Comparison of ENCODE assay signal across 18 mouse cellular contexts in the genomic region with DNA sequence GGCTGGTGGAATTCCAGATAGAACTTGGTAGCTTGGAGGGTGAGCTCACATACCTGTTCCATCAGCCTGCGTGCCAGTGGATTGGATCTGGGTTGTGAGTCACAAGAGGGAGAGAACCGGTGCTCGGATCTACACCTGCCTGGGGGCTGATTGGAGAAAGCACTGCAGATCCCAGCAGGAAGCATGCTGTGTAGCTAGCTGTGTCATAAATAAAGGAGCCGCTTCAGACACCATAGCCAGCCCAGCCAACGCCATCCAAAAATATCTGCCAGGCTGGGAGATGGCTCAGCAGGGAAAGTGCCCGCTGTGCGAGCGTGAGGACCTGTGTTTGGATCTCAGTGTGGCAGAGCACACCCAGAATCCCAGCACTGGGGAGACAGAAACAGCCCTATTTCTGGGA.
DNase-seq lines count a peak whose midpoint lies in the region; ATAC-seq lines count a peak whose summit lies in the region.
"Had no signal": no experiment of that assay in that cellular context is flagged by ENCODE, and none has a peak within 500 bp of the region (broad histone marks: within the 10 kb centered on the region; RNA-seq: fewer than 3 reads in every experiment).

No protein-coding gene starts in this region.

- H3K36me3 ChIP-seq in hindbrain, embryonic 15.5 days = no peaks in the 10 kb centered on the region
- no peaks in the 10 kb centered on the region for H3K36me3 ChIP-seq in hindbrain, embryonic 10.5 days
- H3K36me3 ChIP-seq in liver, embryonic 12.5 days = no peaks in the 10 kb centered on the region
- H3K36me3 ChIP-seq: forebrain, embryonic 10.5 days; limb, embryonic 12.5 days; lung, embryonic 15.5 days; midbrain, embryonic 12.5 days had no signal

- no peak for DNase-seq in hindbrain, embryonic 10.5 days (ENCODE audit: low spot score)
- peak; percentile 22 to 23 for DNase-seq in frontal cortex, postnatal 10 days (ENCODE audit: low spot score in 2 of 2)
- peak; percentile 3 to 12 for DNase-seq in layer of hippocampus, postnatal 25 days (ENCODE audit: extremely low spot score in 1 of 2, low spot score in 1 of 2)
- peak; percentile 28 for DNase-seq in right cerebral cortex, postnatal 14 days
- DNase-seq in spleen, postnatal 4 days (ENCODE audit: low spot score in 2 of 2) = no peak
- DNase-seq in lung, postnatal 14 days = no peak
- DNase-seq: cerebellum, adult 11 months; gastrocnemius, postnatal 36 days; heart, postnatal 14 days; kidney, adult 8-10 months; spleen, adult 18-20 months had no signal

- ATAC-seq in hindbrain, embryonic 15.5 days (ENCODE audit: low FRiP score, low read depth) = 0 out of 2 replicates have a peak, but pooled peaks have one; percentile 35
- no peak for ATAC-seq in liver, embryonic 12.5 days
- ATAC-seq: Patski had no signal

- no peak overlapping the region for H3K9ac ChIP-seq in hindbrain, embryonic 15.5 days
- H3K9ac ChIP-seq in liver, embryonic 12.5 days = no peak overlapping the region
- H3K9ac ChIP-seq: limb, embryonic 12.5 days; lung, embryonic 15.5 days; midbrain, embryonic 12.5 days had no signal

- H3K27ac ChIP-seq in hindbrain, embryonic 15.5 days (replicated peaks) = 0 out of 2 replicates have a peak overlapping the region, but pooled peaks have one; percentile 5
- H3K27ac ChIP-seq in hindbrain, embryonic 10.5 days = no peak overlapping the region
- no peak overlapping the region for H3K27ac ChIP-seq in liver, embryonic 12.5 days
- H3K27ac ChIP-seq: forebrain, embryonic 10.5 days; limb, embryonic 12.5 days; lung, embryonic 15.5 days; midbrain, embryonic 12.5 days had no signal

- no peaks in the 10 kb centered on the region for H3K27me3 ChIP-seq in hindbrain, embryonic 15.5 days
- no peaks in the 10 kb centered on the region for H3K27me3 ChIP-seq in hindbrain, embryonic 10.5 days (ENCODE audit: insufficient read depth, poor library complexity, severe bottlenecking)
- no peaks in the 10 kb centered on the region for H3K27me3 ChIP-seq in liver, embryonic 12.5 days (replicated peaks)
- H3K27me3 ChIP-seq: limb, embryonic 12.5 days; lung, embryonic 15.5 days; midbrain, embryonic 12.5 days; Patski had no signal

- H3K4me1 ChIP-seq in hindbrain, embryonic 15.5 days (replicated peaks) = peaks cover 6% of the 10 kb centered on the region
- H3K4me1 ChIP-seq in hindbrain, embryonic 10.5 days (replicated peaks) = no peaks in the 10 kb centered on the region; the same call in 1 of the 2 replicates
- no peaks in the 10 kb centered on the region for H3K4me1 ChIP-seq in liver, embryonic 12.5 days
- H3K4me1 ChIP-seq: limb, embryonic 12.5 days; lung, embryonic 15.5 days; midbrain, embryonic 12.5 days had no signal

- no peak overlapping the region for H3K4me2 ChIP-seq in hindbrain, embryonic 15.5 days
- no peak overlapping the region for H3K4me2 ChIP-seq in liver, embryonic 12.5 days
- H3K4me2 ChIP-seq: limb, embryonic 12.5 days; lung, embryonic 15.5 days; midbrain, embryonic 12.5 days had no signal

- no peaks in the 10 kb centered on the region for H3K9me3 ChIP-seq in hindbrain, embryonic 15.5 days
- peaks cover 5% of the 10 kb centered on the region; the same call in 1 of the 2 replicates for H3K9me3 ChIP-seq in hindbrain, embryonic 10.5 days
- H3K9me3 ChIP-seq in liver, embryonic 12.5 days (replicated peaks) = no peaks in the 10 kb centered on the region
- H3K9me3 ChIP-seq: lung, embryonic 15.5 days; midbrain, embryonic 12.5 days had no signal

- no peak overlapping the region for H3K4me3 ChIP-seq in hindbrain, embryonic 15.5 days
- no peak overlapping the region for H3K4me3 ChIP-seq in hindbrain, embryonic 10.5 days
- H3K4me3 ChIP-seq in liver, embryonic 12.5 days = no peak overlapping the region
- H3K4me3 ChIP-seq: forebrain, embryonic 10.5 days; limb, embryonic 12.5 days; lung, embryonic 15.5 days; midbrain, embryonic 12.5 days had no signal

- 49% methylated on average over 8 of the region's 8 CpGs for WGBS in hindbrain, embryonic 15.5 days
- WGBS in hindbrain, embryonic 10.5 days = 79% methylated on average over 8 of the region's 8 CpGs
- 71% methylated on average over 8 of the region's 8 CpGs for WGBS in liver, embryonic 12.5 days (ENCODE audit: insufficient replicate concordance)

Comparison
In these comparisons a context has a peak if more than half of its experiments do, and no peak if none do; other contexts are left out.
1. DNase-seq: peak in frontal cortex, postnatal 10 days (2 of 2), layer of hippocampus, postnatal 25 days (2 of 2) and right cerebral cortex, postnatal 14 days (single experiment); none in hindbrain, embryonic 10.5 days (single experiment), spleen, postnatal 4 days (0 of 2) and lung, postnatal 14 days (single experiment).